Mouse (Mus musculus): ENCODE measurements around the gene Pvalb. TPM values are rescaled to one million over a fixed set of nuclear protein-coding genes. Genes with fewer than 3 reads are reported as not detected.

Gene Pvalb
- polyA plus RNA-seq, 1 experiment from 2014 or later = not detected

- ATAC-seq (ENCODE audit: insufficient read depth, low FRiP score, low TSS enrichment) = no peak; the same call in 1 of the 2 replicates
- peak; percentile 31 for DNase-seq (ENCODE audit: low spot score)
- Histone ChIP-seq H3K27ac (ENCODE audit: low read depth, low read length) (no peak overlapping the region), H3K36me3 (ENCODE audit: control insufficient read depth, insufficient read depth, low read length) (no peaks in the 10 kb centered on the region), H3K9me3 (ENCODE audit: control insufficient read depth, low read length) (no peaks in the 10 kb centered on the region), H3K9ac (ENCODE audit: low read length) (peak overlapping the region; percentile 79), H3K27me3 (ENCODE audit: control insufficient read depth, insufficient read depth, low read length) (no peaks in the 10 kb centered on the region), H3K4me2 (ENCODE audit: low read depth) (peak overlapping the region; percentile 90), H3K4me1 (ENCODE audit: control insufficient read depth, insufficient read depth, low read length) (peaks cover 11% of the 10 kb centered on the region), H3K4me3 (ENCODE audit: low read depth, low read length) (peak overlapping the region; percentile 71)
- 27% methylated on average over 26 of the region's 26 CpGs for WGBS
Observed at GRCm38 (mm10) chr15:78172899-78173817, 33.0 kb downstream of the Pvalb start.

GRCm38 (mm10) chr15:78172256-78172898 lies 33.8 kb downstream of the Pvalb start:
- Histone ChIP-seq H3K4me1 (ENCODE audit: control insufficient read depth, insufficient read depth, low read length) (peaks cover 11% of the 10 kb centered on the region), H3K4me2 (ENCODE audit: low read depth) (peak overlapping the region; percentile 90), H3K27ac (ENCODE audit: low read depth, low read length) (no peak overlapping the region), H3K27me3 (ENCODE audit: control insufficient read depth, insufficient read depth, low read length) (no peaks in the 10 kb centered on the region), H3K4me3 (ENCODE audit: low read depth, low read length) (no peak overlapping the region), H3K9me3 (ENCODE audit: control insufficient read depth, low read length) (no peaks in the 10 kb centered on the region), H3K9ac (ENCODE audit: low read length) (no peak overlapping the region), H3K36me3 (ENCODE audit: control insufficient read depth, insufficient read depth, low read length) (no peaks in the 10 kb centered on the region)
- no peak for ATAC-seq (ENCODE audit: insufficient read depth, low FRiP score, low TSS enrichment)
- WGBS = 83% methylated on average over 11 of the region's 11 CpGs
- no peak for DNase-seq (ENCODE audit: low spot score)

- H3K27me3 ChIP-seq (ENCODE audit: control insufficient read depth, insufficient read depth, low read length) = no peaks in the 10 kb centered on the region
- H3K4me3 ChIP-seq (ENCODE audit: low read depth, low read length) = no peak overlapping the region
- ATAC-seq (ENCODE audit: insufficient read depth, low FRiP score, low TSS enrichment) (no peak), DNase-seq (ENCODE audit: low spot score) (no peak)
- H3K36me3 ChIP-seq (ENCODE audit: control insufficient read depth, insufficient read depth, low read length) = no peaks in the 10 kb centered on the region
- WGBS = 95% methylated on average over 10 of the region's 10 CpGs
- H3K9ac ChIP-seq (ENCODE audit: low read length) = no peak overlapping the region
- H3K4me1 ChIP-seq (ENCODE audit: control insufficient read depth, insufficient read depth, low read length) = peaks cover 11% of the 10 kb centered on the region
- H3K4me2 ChIP-seq (ENCODE audit: low read depth) = no peak overlapping the region
- H3K9me3 ChIP-seq (ENCODE audit: control insufficient read depth, low read length) = no peaks in the 10 kb centered on the region
- H3K27ac ChIP-seq (ENCODE audit: low read depth, low read length) = no peak overlapping the region
Observed at GRCm38 (mm10) chr15:78171651-78172050, 34.5 kb downstream of the Pvalb start.

- WGBS = 93% methylated on average over 15 of the region's 15 CpGs
- Histone ChIP-seq H3K27ac (ENCODE audit: low read depth, low read length) (no peak overlapping the region), H3K4me3 (ENCODE audit: low read depth, low read length) (no peak overlapping the region), H3K36me3 (ENCODE audit: control insufficient read depth, insufficient read depth, low read length) (no peaks in the 10 kb centered on the region), H3K27me3 (ENCODE audit: control insufficient read depth, insufficient read depth, low read length) (no peaks in the 10 kb centered on the region), H3K4me2 (ENCODE audit: low read depth) (no peak overlapping the region), H3K4me1 (ENCODE audit: control insufficient read depth, insufficient read depth, low read length) (peaks cover 11% of the 10 kb centered on the region), H3K9ac (ENCODE audit: low read length) (no peak overlapping the region), H3K9me3 (ENCODE audit: control insufficient read depth, low read length) (no peaks in the 10 kb centered on the region)
- DNase-seq (ENCODE audit: low spot score) (no peak), ATAC-seq (ENCODE audit: insufficient read depth, low FRiP score, low TSS enrichment) (no peak)
Observed at GRCm38 (mm10) chr15:78170708-78171107, 35.5 kb downstream of the Pvalb start.

GRCm38 (mm10) chr15:78169566-78169965 lies 36.6 kb downstream of the Pvalb start:
- 89% methylated on average over 11 of the region's 11 CpGs for WGBS
- no peak overlapping the region for H3K27ac ChIP-seq (ENCODE audit: low read depth, low read length)

GRCm38 (mm10) chr15:78165292-78165691 lies 40.9 kb downstream of the Pvalb start:
- Histone ChIP-seq H3K9me3 (ENCODE audit: control insufficient read depth, low read length) (no peaks in the 10 kb centered on the region), H3K4me2 (ENCODE audit: low read depth) (no peak overlapping the region), H3K4me1 (ENCODE audit: control insufficient read depth, insufficient read depth, low read length) (no peaks in the 10 kb centered on the region), H3K36me3 (ENCODE audit: control insufficient read depth, insufficient read depth, low read length) (no peaks in the 10 kb centered on the region), H3K9ac (ENCODE audit: low read length) (no peak overlapping the region), H3K4me3 (ENCODE audit: low read depth, low read length) (no peak overlapping the region), H3K27me3 (ENCODE audit: control insufficient read depth, insufficient read depth, low read length) (no peaks in the 10 kb centered on the region), H3K27ac (ENCODE audit: low read depth, low read length) (no peak overlapping the region)
- 84% methylated on average over 4 of the region's 4 CpGs for WGBS
- no peak for ATAC-seq (ENCODE audit: insufficient read depth, low FRiP score, low TSS enrichment)
- DNase-seq (ENCODE audit: low spot score) = no peak

More at GRCm38 (mm10) chr15:78169566-78169965, 36.6 kb downstream of the Pvalb start:
- Histone ChIP-seq H3K27me3 (ENCODE audit: control insufficient read depth, insufficient read depth, low read length) (no peaks in the 10 kb centered on the region), H3K4me1 (ENCODE audit: control insufficient read depth, insufficient read depth, low read length) (peaks cover 9% of the 10 kb centered on the region), H3K36me3 (ENCODE audit: control insufficient read depth, insufficient read depth, low read length) (no peaks in the 10 kb centered on the region), H3K4me3 (ENCODE audit: low read depth, low read length) (no peak overlapping the region), H3K9me3 (ENCODE audit: control insufficient read depth, low read length) (no peaks in the 10 kb centered on the region), H3K4me2 (ENCODE audit: low read depth) (no peak overlapping the region), H3K9ac (ENCODE audit: low read length) (no peak overlapping the region)
- ATAC-seq (ENCODE audit: insufficient read depth, low FRiP score, low TSS enrichment) (no peak), DNase-seq (ENCODE audit: low spot score) (no peak)

- H3K27ac ChIP-seq (ENCODE audit: low read depth, low read length) = no peak overlapping the region
- H3K4me3 ChIP-seq (ENCODE audit: low read depth, low read length) = no peak overlapping the region
- H3K9ac ChIP-seq (ENCODE audit: low read length) = no peak overlapping the region
- DNase-seq (ENCODE audit: low spot score) (no peak), ATAC-seq (ENCODE audit: insufficient read depth, low FRiP score, low TSS enrichment) (no peak)
- H3K27me3 ChIP-seq (ENCODE audit: control insufficient read depth, insufficient read depth, low read length) = no peaks in the 10 kb centered on the region
- H3K4me1 ChIP-seq (ENCODE audit: control insufficient read depth, insufficient read depth, low read length) = no peaks in the 10 kb centered on the region
- no peaks in the 10 kb centered on the region for H3K9me3 ChIP-seq (ENCODE audit: control insufficient read depth, low read length)
- no peak overlapping the region for H3K4me2 ChIP-seq (ENCODE audit: low read depth)
- H3K36me3 ChIP-seq (ENCODE audit: control insufficient read depth, insufficient read depth, low read length) = no peaks in the 10 kb centered on the region
- 84% methylated on average over 11 of the region's 11 CpGs for WGBS
Observed at GRCm38 (mm10) chr15:78164466-78164865, 41.7 kb downstream of the Pvalb start.

GRCm38 (mm10) chr15:78161946-78162345 lies 44.3 kb downstream of the Pvalb start:
- H3K9me3 ChIP-seq (ENCODE audit: control insufficient read depth, low read length) = no peaks in the 10 kb centered on the region
- H3K27me3 ChIP-seq (ENCODE audit: control insufficient read depth, insufficient read depth, low read length) = no peaks in the 10 kb centered on the region
- no peak for ATAC-seq (ENCODE audit: insufficient read depth, low FRiP score, low TSS enrichment)
- H3K4me3 ChIP-seq (ENCODE audit: low read depth, low read length) = no peak overlapping the region
- 73% methylated on average over 9 of the region's 9 CpGs for WGBS
- no peaks in the 10 kb centered on the region for H3K4me1 ChIP-seq (ENCODE audit: control insufficient read depth, insufficient read depth, low read length)
- H3K36me3 ChIP-seq (ENCODE audit: control insufficient read depth, insufficient read depth, low read length) = no peaks in the 10 kb centered on the region
- H3K9ac ChIP-seq (ENCODE audit: low read length) = no peak overlapping the region
- no peak overlapping the region for H3K27ac ChIP-seq (ENCODE audit: low read depth, low read length)
- H3K4me2 ChIP-seq (ENCODE audit: low read depth) = no peak overlapping the region
- no peak for DNase-seq (ENCODE audit: low spot score)

All from neural tube, embryonic 11.5 days (tissue).